Mouse (Mus musculus): ENCODE measurements around the gene Prpf39. TPM values are rescaled to one million over a fixed set of nuclear protein-coding genes. Genes with fewer than 3 reads are reported as not detected.

Prpf39 gene
- total and polyA plus RNA-seq, 3 experiments: 20.7 to 192 (median 122) TPM

DNA sequence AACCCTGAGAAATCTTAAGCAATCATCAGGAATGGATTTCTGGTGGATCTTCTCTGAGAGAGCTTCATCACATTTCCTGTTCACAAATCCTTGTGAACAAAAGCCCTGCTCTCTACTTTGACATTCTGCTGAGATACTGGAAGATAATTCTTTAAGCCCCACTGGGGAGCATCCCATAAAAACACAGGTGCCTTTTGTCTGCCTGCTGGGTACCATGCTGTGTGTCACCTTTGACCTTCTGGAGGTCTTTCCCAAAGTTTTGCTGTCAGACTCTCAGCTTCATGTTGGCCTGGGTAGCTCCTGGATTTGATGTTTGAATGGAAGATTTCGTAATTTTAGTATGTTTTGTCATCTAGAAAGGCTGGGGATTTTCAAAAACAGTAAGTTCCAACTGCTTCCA lies 72.6 kb downstream of the Prpf39 start:
- no peak for TF ChIP-seq POLR2AphosphoS5 (IDR thresholded peaks at IDR 0.05; ENCODE audit: insufficient replicate concordance, low read depth, low read length)
- no peak for ATAC-seq (ENCODE audit: extremely low read depth, insufficient number of reproducible peaks, low FRiP score, poor library complexity, severe bottlenecking)
- Histone ChIP-seq H3K27me3 (ENCODE audit: insufficient read depth, low read length) (no peaks in the 10 kb centered on the region), H3K9me3 (replicated peaks) (no peaks in the 10 kb centered on the region), H3K4me3 (ENCODE audit: low read depth, low read length) (no peak overlapping the region), H3K4me1 (ENCODE audit: insufficient read depth, low read depth, low read length) (peaks cover 7% of the 10 kb centered on the region; the same call in 1 of the 2 replicates), H3K36me3 (replicated peaks) (peaks cover 83% of the 10 kb centered on the region)
- DNase-seq (ENCODE audit: low spot score): no peak

DNA sequence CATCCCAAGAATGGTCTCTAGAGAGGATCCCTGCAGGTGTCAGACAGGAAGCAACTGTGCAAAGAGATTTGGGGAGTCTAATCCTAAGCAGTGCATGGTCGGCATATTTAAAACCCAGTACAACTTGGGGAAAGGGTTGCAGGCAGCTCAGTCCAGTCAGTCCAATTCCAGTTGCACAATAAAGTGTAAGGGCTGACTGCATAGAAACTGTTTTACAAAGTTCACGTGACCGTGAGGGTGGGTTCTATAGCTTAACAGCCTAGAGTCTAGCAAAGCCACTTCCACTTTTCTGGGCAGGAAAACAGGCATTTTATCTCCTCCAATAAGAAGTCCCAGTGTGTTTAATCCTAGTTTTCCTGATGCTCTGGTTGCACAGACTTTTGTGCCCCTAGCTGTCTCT lies 75.4 kb downstream of the Prpf39 start:
- peaks cover 81% of the 10 kb centered on the region for H3K36me3 ChIP-seq (replicated peaks)
- H3K27me3 ChIP-seq (ENCODE audit: insufficient read depth, low read length): no peaks in the 10 kb centered on the region
- peaks cover 5% of the 10 kb centered on the region; the same call in 1 of the 2 replicates for H3K4me1 ChIP-seq (ENCODE audit: insufficient read depth, low read depth, low read length)
- ATAC-seq (ENCODE audit: extremely low read depth, insufficient number of reproducible peaks, low FRiP score, poor library complexity, severe bottlenecking) (no peak), DNase-seq (ENCODE audit: low spot score) (no peak)
- TF ChIP-seq POLR2AphosphoS5 (IDR thresholded peaks at IDR 0.05; ENCODE audit: insufficient replicate concordance, low read depth, low read length): no peak
- no peak for TF ChIP-seq CTCF (IDR thresholded peaks at IDR 0.05; ENCODE audit: low read depth, low read length)
- no peak for TF ChIP-seq GATA1 (IDR thresholded peaks at IDR 0.05; ENCODE audit: borderline replicate concordance, low read length)
- no peak for TF ChIP-seq TAL1 (conservative IDR thresholded peaks at IDR 0.05; ENCODE audit: low read depth, low read length)
- no peak for TF ChIP-seq GATA2 (IDR thresholded peaks at IDR 0.05; ENCODE audit: borderline replicate concordance, low read depth, low read length)
- no peaks in the 10 kb centered on the region for H3K9me3 ChIP-seq (replicated peaks)
- H3K4me3 ChIP-seq (ENCODE audit: low read depth, low read length): no peak overlapping the region

- Histone ChIP-seq H3K9me3 (replicated peaks) (no peaks in the 10 kb centered on the region), H3K36me3 (replicated peaks) (peaks cover 81% of the 10 kb centered on the region), H3K4me1 (ENCODE audit: insufficient read depth, low read depth, low read length) (0 out of 2 replicates have a peak, but pooled peaks cover 5% of the 10 kb centered on the region), H3K4me3 (ENCODE audit: low read depth, low read length) (no peak overlapping the region), H3K27me3 (ENCODE audit: insufficient read depth, low read length) (no peaks in the 10 kb centered on the region)
- ATAC-seq (ENCODE audit: extremely low read depth, insufficient number of reproducible peaks, low FRiP score, poor library complexity, severe bottlenecking) (no peak), DNase-seq (ENCODE audit: low spot score) (no peak)
- TF ChIP-seq GATA1 (IDR thresholded peaks at IDR 0.05; ENCODE audit: borderline replicate concordance, low read length) (no peak), CTCF (IDR thresholded peaks at IDR 0.05; ENCODE audit: low read depth, low read length) (no peak), TAL1 (conservative IDR thresholded peaks at IDR 0.05; ENCODE audit: low read depth, low read length) (no peak), POLR2AphosphoS5 (IDR thresholded peaks at IDR 0.05; ENCODE audit: insufficient replicate concordance, low read depth, low read length) (no peak), GATA2 (IDR thresholded peaks at IDR 0.05; ENCODE audit: borderline replicate concordance, low read depth, low read length) (no peak)
These were observed 76.7 kb downstream of the Prpf39 start for GRCm38 (mm10) chr12:65112811-65113210.

Other genes with a start within 250 kb of the Prpf39 start
- 7.1 and 13.8 TPM in 2 replicates for gene Gm527, start 118.4 kb upstream of the Prpf39 start, total RNA-seq (2014; fragmentation: Nextera tagmentation)
- 16.6 and 17.0 TPM in 2 replicates for gene Gm527, start 118.4 kb upstream of the Prpf39 start, total RNA-seq (2017)
- 0.75 and 0.89 TPM in 2 replicates for gene Gm527, start 118.4 kb upstream of the Prpf39 start, polyA plus RNA-seq (2012)
- gene Klhl28, start 70.8 kb upstream of the Prpf39 start, total RNA-seq (2014; fragmentation: Nextera tagmentation): 41.1 and 42.1 TPM in 2 replicates
- gene Klhl28, start 70.8 kb upstream of the Prpf39 start, total RNA-seq (2017): 34.9 and 37.9 TPM in 2 replicates
- 0.57 and 0.92 TPM in 2 replicates for gene Klhl28, start 70.8 kb upstream of the Prpf39 start, polyA plus RNA-seq (2012)
- gene Togaram1, start 70.5 kb upstream of the Prpf39 start, total RNA-seq (2014; fragmentation: Nextera tagmentation): 102 and 106 TPM in 2 replicates
- gene Togaram1, start 70.5 kb upstream of the Prpf39 start, total RNA-seq (2017): 79.3 and 91.5 TPM in 2 replicates
- 11.4 and 12.1 TPM in 2 replicates for gene Togaram1, start 70.5 kb upstream of the Prpf39 start, polyA plus RNA-seq (2012)
- gene Fkbp3, start 37.7 kb downstream of the Prpf39 start, total RNA-seq (2014; fragmentation: Nextera tagmentation): 226 and 258 TPM in 2 replicates
- 330 and 370 TPM in 2 replicates for gene Fkbp3, start 37.7 kb downstream of the Prpf39 start, total RNA-seq (2017)
- 92.9 and 305 TPM in 2 replicates for gene Fkbp3, start 37.7 kb downstream of the Prpf39 start, polyA plus RNA-seq (2012)
- 80.0 and 84.1 TPM in 2 replicates for gene Fancm, start 39.3 kb downstream of the Prpf39 start, total RNA-seq (2014; fragmentation: Nextera tagmentation)
- 51.5 and 68.1 TPM in 2 replicates for gene Fancm, start 39.3 kb downstream of the Prpf39 start, total RNA-seq (2017)
- 5.0 and 7.7 TPM in 2 replicates for gene Fancm, start 39.3 kb downstream of the Prpf39 start, polyA plus RNA-seq (2012)
- gene Mis18bp1, start 136.3 kb downstream of the Prpf39 start, total RNA-seq (2014; fragmentation: Nextera tagmentation): 167 and 187 TPM in 2 replicates
- gene Mis18bp1, start 136.3 kb downstream of the Prpf39 start, total RNA-seq (2017): 72.9 and 91.8 TPM in 2 replicates
- 6.3 and 7.6 TPM in 2 replicates for gene Mis18bp1, start 136.3 kb downstream of the Prpf39 start, polyA plus RNA-seq (2012)
- gene Wdr20rt, start 189.2 kb downstream of the Prpf39 start, total RNA-seq (2014; fragmentation: Nextera tagmentation): not detected in 2 replicates
- gene Wdr20rt, start 189.2 kb downstream of the Prpf39 start, total RNA-seq (2017): 0.06 and 0.16 TPM in 2 replicates
- not detected in 2 replicates for gene Wdr20rt, start 189.2 kb downstream of the Prpf39 start, polyA plus RNA-seq (2012)

All from G1E (cell line).